Mouse (Mus musculus): ENCODE measurements around the gene Trio.

Gene Trio

DNA sequence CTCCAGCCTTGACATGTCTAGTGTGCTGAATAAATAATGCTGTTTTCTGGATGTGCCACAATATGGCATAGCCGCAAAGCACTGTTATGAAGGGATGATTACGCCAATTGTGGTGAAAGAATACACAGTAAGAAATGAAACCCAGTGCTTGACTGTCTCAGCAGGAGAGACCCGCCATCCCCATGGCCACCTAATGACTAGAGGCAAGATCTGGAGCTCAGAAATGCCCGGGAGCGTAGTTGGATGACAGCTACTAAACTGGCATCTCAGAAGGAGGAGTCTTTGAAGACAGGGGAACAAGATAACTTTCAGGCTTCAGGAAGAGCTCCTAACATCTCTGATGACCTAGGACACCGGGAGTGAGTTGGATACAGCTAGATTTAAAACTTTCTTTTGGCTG is 12.0 kb upstream of the Trio start:
- no peak for DNase-seq (ENCODE audit: low spot score in 2 of 2)

DNA sequence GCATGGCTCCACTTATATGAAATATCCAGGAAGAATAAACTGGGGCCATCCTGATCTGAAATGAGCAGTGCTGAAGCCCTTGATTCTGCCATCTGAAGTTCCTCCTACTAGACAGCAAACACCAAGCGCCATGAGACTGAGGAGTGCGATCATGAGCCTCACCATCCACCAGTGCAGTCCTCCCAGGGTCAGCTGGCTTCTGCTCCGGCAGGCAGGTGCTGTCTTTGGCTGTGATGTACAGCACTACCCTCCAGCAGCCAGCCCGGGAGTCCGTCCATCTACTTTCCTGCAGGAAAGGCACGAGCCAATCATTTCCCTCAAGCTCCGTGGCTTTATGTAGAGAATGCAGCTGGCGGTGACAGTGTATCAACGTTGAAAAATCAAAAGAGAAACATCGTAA is 10.0 kb upstream of the Trio start:
- DNase-seq (ENCODE audit: low spot score in 2 of 2), result no peak

- DNase-seq (ENCODE audit: low spot score in 2 of 2), result no peak
Measured at GRCm38 (mm10) chr15:28034636-28035035, 9.0 kb upstream of the Trio start.

DNA sequence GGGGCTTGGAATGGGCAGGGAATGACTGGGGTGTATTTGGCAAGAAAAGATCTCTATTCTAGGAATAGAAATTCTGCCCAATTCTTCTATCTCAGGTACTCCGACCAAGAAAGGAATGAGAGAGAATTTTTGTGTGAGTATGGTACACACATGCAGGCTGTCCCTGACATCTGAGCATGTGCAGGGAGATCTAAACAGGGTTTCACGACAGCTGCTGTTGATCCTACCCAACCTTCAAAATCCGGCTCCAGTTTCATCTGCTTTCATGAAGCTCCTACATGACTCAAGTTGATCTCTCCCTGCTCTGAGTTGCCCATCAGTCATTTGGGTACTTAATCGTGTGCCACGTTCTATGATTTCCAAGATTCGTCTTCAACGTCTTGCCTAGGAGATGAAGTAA is 3.7 kb upstream of the Trio start:
- DNase-seq (ENCODE audit: low spot score in 2 of 2), result no peak

GRCm38 (mm10) chr15:28028542-28028941 is 2.9 kb upstream of the Trio start:
- no peak for DNase-seq (ENCODE audit: low spot score in 2 of 2)

GRCm38 (mm10) chr15:28026167-28026481 is 476 bp upstream of the Trio start:
- DNase-seq (ENCODE audit: low spot score in 2 of 2), result no peak

- DNase-seq (ENCODE audit: low spot score in 2 of 2), result peak; percentile 11 to 46
Measured at GRCm38 (mm10) chr15:28024965-28025338, 696 bp downstream of the Trio start.

GRCm38 (mm10) chr15:28024031-28024964 is 1.4 kb downstream of the Trio start:
- DNase-seq (ENCODE audit: low spot score in 2 of 2), result peak; percentile 51 to 52

DNA sequence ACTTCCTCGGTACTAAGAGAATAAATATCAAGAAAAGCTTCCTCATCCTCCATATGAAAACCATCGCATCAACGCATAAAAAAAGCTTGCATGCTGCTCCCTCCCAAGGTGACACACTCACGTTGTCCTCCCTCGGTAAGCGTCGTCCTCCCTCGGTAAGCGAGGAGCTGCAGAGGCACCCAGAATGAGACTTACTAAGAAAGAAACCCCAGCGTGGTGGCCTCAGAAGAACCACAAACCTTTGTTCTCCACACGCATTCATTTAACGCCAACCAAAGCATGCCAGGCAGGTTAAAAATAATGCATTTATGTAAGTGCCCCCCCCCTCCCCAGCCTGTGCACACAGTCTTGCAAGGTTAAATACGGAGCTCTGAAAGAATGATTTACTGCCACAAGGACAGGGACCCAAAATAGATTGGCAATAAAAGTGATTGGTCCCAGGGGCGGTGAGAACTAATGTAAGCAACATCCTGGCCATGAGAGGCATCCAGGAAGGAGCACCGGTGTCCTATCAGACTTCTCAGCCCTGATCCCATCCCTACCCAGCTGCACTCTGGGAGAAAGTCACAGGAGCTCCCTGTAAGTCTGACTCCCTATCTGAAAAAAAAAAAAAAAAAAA is 3.9 kb downstream of the Trio start:
- DNase-seq (ENCODE audit: low spot score in 2 of 2), result no peak

- DNase-seq (ENCODE audit: low spot score in 2 of 2), result no peak
Measured at GRCm38 (mm10) chr15:28019393-28020070, 6.1 kb downstream of the Trio start.

DNA sequence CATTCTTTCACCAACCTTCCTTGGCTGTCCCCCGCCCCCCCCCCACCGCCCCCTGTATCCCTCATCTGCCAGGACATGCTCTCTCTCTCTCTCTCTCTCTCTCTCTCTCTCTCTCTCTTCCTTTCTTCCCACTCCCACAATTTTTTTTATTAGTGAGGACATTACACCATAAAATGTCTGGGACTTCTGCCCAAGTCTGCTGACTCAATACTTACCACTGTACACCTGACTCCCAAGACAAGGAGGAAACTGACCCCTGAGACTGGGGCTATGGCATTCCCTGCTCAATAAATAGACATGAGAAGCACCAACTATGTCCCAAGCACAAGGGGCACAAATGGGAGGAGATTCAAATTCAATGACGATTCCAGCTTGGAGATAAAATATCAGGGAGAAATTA is 18.1 kb downstream of the Trio start:
- DNase-seq (ENCODE audit: low spot score in 2 of 2), result no peak

GRCm38 (mm10) chr15:28004192-28004767 is 21.4 kb downstream of the Trio start:
- DNase-seq (ENCODE audit: low spot score in 2 of 2), result no peak

GRCm38 (mm10) chr15:28002515-28002914 is 23.1 kb downstream of the Trio start:
- no peak for DNase-seq (ENCODE audit: low spot score in 2 of 2)

GRCm38 (mm10) chr15:28001299-28001698 is 24.3 kb downstream of the Trio start:
- DNase-seq (ENCODE audit: low spot score in 2 of 2), result no peak

DNA sequence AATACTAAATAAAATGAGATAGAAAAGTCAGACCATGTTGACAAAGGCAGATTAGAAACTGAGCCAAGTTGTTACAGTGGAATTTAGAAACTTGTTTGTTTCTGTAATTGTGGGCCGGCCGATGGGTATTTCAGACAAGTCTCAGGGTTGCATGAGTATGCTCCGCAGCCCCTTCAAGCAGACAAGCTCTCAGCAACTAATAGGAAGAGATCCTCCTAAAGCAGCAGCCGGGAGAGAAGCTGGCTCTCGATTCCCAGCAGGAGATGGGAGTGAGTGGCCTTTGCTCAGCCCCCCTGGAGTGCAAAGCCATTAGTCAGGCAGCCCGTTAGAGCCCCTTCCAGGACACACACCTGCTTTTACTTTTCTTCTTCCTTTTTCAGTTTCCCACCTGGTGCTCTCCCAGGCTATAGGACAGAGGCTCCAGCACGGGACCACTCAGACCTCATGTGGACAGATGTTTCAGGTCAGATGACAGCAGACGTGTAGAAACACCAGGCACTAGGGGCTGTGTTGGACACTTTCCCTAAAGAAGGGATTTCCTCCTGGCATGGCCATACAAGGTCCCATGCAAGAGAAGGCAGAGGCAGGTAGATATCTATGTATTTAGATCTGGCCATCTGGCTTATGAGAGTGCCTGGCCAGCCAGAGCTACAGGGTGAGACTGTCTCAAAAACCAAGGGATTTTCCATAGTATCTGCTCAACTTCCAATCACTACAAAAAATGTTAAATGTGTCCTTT is 26.9 kb downstream of the Trio start:
- no peak for DNase-seq (ENCODE audit: low spot score in 2 of 2)

- DNase-seq (ENCODE audit: low spot score in 2 of 2), result no peak
Measured at GRCm38 (mm10) chr15:27997917-27998316, 27.7 kb downstream of the Trio start.

GRCm38 (mm10) chr15:27997391-27997841 is 28.2 kb downstream of the Trio start:
- peak; percentile 36 to 46 for DNase-seq (ENCODE audit: low spot score in 2 of 2)

- no peak for DNase-seq (ENCODE audit: low spot score in 2 of 2)
Measured at GRCm38 (mm10) chr15:27996750-27997149, 28.9 kb downstream of the Trio start.

DNA sequence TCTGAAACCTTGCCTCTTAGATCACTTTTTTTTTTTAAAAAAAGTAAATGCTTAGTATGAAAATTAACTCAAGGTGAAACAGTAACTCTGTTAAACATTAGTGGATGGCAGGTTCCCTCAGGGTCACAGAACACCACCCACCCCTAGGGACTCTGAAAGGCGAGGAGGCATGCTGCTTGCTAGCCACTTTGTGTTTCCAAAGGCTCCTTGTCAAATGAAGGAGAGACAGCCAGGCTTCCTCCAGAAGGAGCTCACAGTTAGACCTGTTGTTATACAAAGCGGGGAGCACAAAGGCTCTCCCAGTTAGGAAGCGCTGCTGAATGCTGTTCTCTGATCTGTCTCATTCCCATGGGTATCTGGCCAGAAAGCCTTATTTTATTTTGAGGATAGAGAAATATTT is 30.2 kb downstream of the Trio start:
- no peak for DNase-seq (ENCODE audit: low spot score in 2 of 2)

GRCm38 (mm10) chr15:27994870-27995269 is 30.8 kb downstream of the Trio start:
- no peak for DNase-seq (ENCODE audit: low spot score in 2 of 2)

DNA sequence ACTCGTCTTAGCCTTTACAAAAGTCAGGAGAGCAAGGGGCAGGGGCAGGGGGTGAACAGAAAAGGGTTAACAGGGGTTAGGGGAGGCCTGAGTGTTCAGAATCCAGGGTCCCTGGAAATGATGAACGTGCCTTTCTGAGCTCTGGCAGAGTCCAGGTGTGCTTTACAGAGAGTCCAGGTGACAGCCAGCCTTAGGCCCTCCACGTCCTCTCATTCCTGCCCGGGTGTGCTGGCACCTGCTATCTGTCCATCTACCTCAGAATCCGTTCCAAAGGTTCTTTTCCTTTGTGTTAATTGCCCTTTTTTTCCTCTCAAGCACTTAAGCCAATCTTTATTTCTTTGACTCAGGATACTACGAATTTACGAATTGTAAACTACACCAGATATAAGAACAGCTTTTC is 32.1 kb downstream of the Trio start:
- no peak for DNase-seq (ENCODE audit: low spot score in 2 of 2)

DNA sequence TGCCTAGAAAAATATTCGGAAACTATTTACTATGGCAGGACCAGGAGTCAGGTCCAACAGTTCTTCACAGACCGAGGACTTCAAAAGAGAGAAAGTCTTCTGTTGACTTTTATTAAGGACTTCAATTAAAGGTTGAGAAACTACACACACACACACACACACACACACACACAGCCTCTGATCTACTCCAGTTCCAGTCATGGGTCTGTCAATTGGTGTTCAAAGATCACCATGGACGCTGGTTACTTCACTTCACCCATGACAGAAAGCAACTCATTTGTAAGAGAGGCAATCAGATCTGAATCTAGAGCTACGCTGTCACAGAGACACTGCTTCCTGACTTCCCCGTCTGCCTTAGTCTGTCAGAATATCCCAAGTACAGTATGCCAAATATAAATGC is 33.1 kb downstream of the Trio start:
- no peak for DNase-seq (ENCODE audit: low spot score in 2 of 2)
